Mouse (Mus musculus): ENCODE results near the gene Atf5.

The Atf5 gene

DNA sequence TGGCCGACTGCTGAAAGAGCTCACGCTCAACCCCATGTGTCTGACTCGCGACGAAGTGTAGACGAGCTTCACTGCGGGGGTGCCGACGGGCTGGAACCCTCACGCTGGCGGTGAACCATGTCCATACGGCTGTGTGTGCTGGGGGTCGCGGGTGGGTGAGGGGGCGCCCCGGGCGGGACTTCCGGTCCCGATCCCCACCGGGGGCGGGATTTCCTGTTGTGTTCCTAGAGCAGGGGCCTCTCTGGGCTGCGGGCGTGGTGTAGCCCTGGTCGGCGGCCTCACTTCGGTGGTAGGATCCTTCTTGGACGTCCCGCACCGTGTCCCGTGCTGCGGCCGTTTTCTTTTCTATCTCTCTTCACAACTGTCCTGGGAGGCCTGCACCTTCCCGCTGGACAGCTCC, 33.7 kb upstream of the Atf5 start:
- DNase-seq (ENCODE audit: low spot score), result no peak

DNA sequence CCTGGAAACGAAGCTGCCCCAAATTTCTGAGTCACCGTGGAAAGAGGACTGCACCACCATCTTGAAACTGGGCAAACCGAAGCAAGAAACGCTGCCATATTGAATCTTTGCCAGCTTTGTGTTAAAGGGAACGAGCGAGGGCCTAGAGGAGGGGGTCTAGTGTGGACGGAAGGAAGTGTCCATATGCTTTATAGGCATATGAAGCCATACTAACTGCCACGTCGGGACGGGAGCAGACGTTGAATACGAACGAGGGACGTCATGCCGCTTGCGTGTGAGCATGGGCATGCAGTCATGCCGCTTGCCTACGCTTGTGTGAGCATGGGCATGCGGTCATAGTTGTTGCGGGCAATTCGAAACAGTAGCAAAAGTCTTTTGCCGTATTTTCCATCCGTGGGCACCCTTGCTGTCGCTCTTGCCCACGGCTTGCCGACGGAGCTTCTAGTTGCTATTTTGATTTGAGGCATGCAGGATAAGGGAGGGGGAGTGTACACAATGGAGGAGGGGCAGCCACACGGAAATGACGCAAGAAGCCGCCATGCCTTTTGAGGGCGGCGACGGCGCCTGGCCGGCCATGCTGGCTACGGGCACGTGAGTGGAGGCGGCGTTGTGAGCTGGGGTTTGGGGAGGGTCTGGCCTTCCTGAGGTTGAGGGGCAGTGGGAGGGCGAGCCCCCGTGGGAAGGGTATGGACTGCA, 33.1 kb upstream of the Atf5 start:
- DNase-seq (ENCODE audit: low spot score), result peak; percentile 90

DNA sequence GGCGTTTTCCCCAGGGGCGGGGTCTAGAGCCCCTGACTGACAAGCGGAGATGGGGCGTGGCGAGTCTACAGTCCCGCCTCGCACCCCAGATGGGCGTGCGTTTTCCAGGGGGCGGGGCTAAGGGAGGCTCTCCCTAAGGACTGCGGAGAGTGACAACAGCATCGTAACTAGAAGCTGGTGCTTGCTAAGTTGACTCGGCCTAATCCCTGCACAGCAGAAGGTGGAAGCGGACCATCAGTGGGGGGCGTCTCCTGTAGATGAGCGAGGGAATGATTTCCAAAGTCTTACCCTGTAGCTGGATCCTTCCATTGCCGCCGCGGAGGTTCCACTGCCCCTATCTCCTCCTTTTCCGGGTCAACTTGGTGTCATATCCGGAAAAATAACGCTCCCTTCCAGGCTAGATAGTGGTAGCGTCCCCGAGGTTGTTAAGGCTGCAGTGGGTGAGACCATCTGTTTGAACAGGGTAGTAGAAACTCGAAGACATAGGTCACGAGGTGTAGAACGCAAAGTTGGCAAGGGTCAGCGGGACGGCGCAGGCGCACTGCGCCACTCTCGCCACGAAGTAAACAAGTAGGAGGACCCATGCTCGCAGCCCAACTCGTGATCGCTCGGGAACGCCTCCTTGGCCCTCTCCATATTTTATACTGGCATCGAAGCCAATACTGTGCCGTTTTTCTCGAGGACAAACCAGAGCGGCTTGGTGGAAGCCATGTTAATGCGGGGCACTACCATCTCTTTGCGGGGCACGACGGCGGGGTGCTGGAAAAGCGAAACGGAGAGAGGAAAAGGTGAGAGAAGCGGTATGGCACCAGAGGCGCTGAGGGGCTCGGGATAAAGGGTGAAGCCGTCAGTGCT, 32.3 kb upstream of the Atf5 start, which contains the start of the genes Akt1s1 and Tbc1d17:
Gene Akt1s1, plus strand, starts transcription at position 431 of the 855 bp plus-strand sequence.
Gene Tbc1d17, minus strand, starts transcription at position 519 of the 855 bp plus-strand sequence.
- DNase-seq (ENCODE audit: low spot score), result peak; percentile 100

DNA sequence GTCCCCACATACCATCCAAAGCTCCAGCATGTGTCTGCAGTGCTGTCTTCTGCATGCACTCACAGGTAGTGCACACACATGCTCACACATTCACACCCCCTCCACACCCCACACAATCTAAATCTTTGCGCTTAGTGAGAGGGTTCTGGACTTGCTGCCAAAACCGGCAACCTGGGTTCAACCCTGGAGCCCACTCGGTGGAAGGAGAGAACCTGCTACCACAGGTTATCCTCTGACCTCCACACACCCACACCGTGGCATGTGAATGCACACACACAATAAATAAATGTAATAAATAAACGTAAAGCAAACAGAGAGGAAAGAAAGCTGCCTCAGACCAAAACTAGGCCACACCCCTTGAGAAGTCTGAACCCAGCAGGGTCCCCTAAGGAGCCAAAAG, 31.3 kb upstream of the Atf5 start:
- no peak for DNase-seq (ENCODE audit: low spot score)

GRCm38 (mm10) chr7:44846804-44847203, 30.3 kb upstream of the Atf5 start:
- no peak for DNase-seq (ENCODE audit: low spot score)

DNA sequence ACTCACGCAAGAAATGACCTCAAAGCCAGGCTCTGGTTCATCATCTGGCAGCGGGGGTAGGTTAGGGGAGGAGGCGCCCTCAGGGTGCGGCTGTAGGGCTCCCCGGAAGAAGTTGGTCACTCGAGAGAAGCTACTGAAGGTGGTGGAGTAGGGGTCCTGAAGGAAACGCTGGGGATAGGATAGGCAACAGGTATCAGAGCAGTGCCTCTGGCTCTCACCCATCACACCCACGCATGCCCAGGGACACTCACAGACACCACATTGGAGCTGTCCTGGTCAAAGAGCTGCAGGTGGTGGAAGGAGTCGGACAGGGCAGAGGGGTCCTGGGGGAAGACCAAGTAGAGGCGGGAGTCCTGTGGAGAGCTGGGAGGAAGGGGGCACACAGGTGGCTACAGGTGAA, 28.5 kb upstream of the Atf5 start:
- no peak for DNase-seq (ENCODE audit: low spot score)

DNA sequence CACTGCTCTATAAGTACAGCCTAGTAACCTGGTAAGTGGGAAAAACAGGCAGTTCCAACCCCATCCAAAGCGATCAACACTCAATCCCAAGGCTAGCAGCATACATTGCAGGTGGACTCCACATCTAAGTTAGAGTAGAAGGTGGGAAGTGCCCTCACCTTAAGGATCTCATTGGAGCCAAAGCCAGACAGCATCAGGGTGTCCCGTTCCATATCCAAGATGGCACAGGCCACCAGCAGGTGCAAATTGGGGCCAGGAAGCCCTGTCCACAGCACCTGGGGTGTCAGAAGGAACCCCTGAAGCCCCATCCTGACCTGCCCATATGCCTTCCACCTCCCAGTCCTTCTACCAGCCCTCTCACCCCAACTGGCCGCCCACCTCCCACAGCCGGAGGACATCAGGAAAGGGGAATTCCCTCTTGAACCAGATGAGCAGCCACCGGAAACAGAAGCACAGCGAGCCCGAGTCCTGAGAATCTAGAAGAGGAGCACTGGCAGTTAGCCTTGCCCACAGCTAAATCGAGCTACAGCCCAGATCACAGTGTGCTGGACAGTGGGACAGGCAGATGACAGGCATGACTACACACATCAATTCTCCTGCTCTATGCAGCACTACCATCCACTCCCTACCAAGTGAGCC, 25.5 kb upstream of the Atf5 start:
- no peak for DNase-seq (ENCODE audit: low spot score)

GRCm38 (mm10) chr7:44840426-44840825, 24.0 kb upstream of the Atf5 start:
- DNase-seq (ENCODE audit: low spot score), result no peak

GRCm38 (mm10) chr7:44839491-44840191, 23.2 kb upstream of the Atf5 start:
- no peak for DNase-seq (ENCODE audit: low spot score)

DNA sequence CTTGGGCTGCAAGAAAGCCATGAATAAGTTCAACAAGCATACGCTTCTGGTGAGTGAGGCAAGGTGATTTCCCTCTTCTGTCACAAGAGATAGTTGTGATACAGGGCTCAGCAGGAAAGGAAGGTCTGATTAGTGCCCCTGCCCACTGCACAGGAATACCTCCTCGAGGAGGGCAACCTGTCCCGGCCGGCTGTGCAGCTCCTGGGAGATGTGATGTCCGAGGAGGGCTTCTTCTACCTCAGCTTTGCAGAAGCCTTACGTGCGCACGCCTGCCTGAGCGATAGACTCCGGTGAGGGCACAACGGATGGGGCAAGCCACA, 22.7 kb upstream of the Atf5 start:
- DNase-seq (ENCODE audit: low spot score), result no peak

GRCm38 (mm10) chr7:44838073-44838472, 21.6 kb upstream of the Atf5 start:
- DNase-seq (ENCODE audit: low spot score), result no peak

- no peak for DNase-seq (ENCODE audit: low spot score)
Observed at GRCm38 (mm10) chr7:44836423-44837053, 20.1 kb upstream of the Atf5 start.

DNA sequence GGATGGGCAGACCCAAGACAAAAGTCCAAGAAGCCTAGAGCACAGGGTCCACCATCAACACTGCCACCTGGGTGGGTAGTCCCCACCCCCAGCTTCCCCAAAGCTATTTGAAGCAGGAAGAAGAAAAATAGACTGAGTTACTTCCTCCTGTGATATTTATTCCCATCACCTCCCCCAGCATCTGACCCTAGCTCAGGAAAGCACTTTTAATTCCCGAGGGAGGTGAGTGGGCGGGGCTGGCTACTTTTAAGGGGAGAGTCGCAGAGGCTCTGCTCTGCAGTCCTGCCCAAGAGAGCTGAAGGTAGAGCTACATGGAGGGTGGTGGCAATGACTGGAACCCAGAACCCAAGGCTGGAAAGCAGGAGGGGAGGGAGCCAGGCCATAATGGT, 19.6 kb upstream of the Atf5 start:
- DNase-seq (ENCODE audit: low spot score), result no peak

GRCm38 (mm10) chr7:44835373-44836015, 19.0 kb upstream of the Atf5 start:
- no peak for DNase-seq (ENCODE audit: low spot score)

DNA sequence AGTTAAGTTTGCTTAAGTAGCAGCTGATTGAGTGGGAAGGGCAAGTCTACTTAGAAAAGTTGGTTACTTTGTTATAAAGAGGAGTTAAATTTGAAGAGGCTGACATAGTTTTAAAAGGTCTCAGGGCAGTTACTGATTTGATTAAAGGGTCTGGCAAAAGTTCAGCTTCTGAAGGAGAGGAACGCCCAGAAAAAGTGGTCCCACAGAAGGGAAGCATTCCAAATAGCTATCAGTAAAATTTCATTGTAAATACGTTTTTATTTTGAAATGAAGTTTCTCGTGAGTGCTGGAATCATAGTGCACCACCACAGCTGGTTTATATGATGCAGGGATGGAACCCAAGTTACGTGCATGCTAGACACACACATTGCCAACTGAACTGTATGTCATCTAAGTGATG, 16.3 kb upstream of the Atf5 start:
- no peak for DNase-seq (ENCODE audit: low spot score)

- no peak for DNase-seq (ENCODE audit: low spot score)
Observed at GRCm38 (mm10) chr7:44828706-44829105, 12.2 kb upstream of the Atf5 start.

- DNase-seq (ENCODE audit: low spot score), result no peak
Observed at GRCm38 (mm10) chr7:44826771-44827170, 10.3 kb upstream of the Atf5 start.

DNA sequence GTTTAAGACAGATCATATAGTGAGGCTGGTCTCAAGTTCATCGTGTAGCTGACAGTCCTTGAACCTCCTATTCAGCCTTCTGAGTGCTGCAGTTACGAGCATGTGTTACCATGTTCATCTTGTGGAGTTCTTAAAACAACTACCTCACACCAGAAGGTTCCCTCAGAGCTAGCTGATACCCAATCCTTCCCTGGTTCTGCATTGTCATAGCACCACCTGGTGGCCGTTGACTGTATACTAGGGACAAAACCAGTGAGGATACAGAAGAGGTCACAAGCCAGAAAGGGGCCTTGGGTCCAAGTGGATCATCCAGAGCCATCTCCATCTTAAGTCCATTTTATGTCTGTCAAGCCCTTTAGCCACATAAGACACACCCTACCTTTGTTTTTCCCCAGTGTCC, 8.4 kb upstream of the Atf5 start:
- no peak for DNase-seq (ENCODE audit: low spot score)

DNA sequence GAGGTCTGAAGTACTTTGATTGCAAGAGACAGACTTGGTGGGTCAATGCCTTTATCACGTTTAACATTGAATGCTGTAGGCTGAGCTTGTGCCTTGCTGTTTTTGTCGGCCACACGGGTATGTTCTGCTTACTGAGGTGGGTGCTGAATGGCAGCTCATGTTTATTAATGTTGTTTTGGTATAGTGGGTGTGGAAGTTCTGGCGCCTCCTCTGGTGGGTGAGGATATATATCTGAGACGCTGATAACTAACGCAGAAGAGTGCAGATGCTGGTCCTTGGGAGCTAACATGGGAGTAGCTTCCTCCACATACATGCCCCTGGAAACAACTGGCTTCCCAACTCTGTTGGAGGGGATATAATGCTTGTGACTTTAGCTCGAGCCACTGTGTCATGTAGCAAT, 7.0 kb upstream of the Atf5 start:
- no peak for DNase-seq (ENCODE audit: low spot score)

GRCm38 (mm10) chr7:44821666-44822448, 5.4 kb upstream of the Atf5 start:
- no peak for DNase-seq (ENCODE audit: low spot score)

- no peak for DNase-seq (ENCODE audit: low spot score)
Observed at GRCm38 (mm10) chr7:44820525-44820924, 4.1 kb upstream of the Atf5 start.

Data from left cerebral cortex, adult 11 months (tissue).